Mouse (Mus musculus) liver, postnatal 0 days (tissue): ENCODE data around the gene Metap2. TPM values are rescaled to one million over a fixed set of nuclear protein-coding genes. Genes with fewer than 3 reads are reported as not detected.
A peak's percentile ranks its signal among the peaks of the same experiment; 100 is the strongest.

Experiments used
- ATAC-seq: fragments of 200-750 bp; cut with Nextera tagmentation; 2 replicates; pipeline ENCODE4 v1.8.0; 2017; ENCODE audit warnings: mild to moderate bottlenecking, moderate library complexity
- DNase-seq: peaks from one replicate; pipeline ENCODE4 v3.0.0-alpha.2; 2016
- H3K27ac ChIP-seq: fragments of 300-500 bp; sonication (generic); 2 replicates; pipeline ENCODE4 v1.5.1; 2014; ENCODE audit warnings: antibody characterized with exemption, moderate library complexity, mild to moderate bottlenecking, low read depth
- H3K27me3 ChIP-seq: fragments of 300-500 bp; sonication (generic); 2 replicates; pipeline ENCODE4 v1.6.1; 2014; ENCODE audit warnings: low read length, control low read depth, mixed read lengths; ENCODE audit not compliant: insufficient read depth
- H3K36me3 ChIP-seq: fragments of 300-500 bp; sonication (generic); replicated peaks from 2 replicates; pipeline ENCODE4 v1.6.1; 2014; ENCODE audit warnings: mild to moderate bottlenecking, control low read depth, low read length, moderate library complexity, mixed read lengths; ENCODE audit not compliant: insufficient read depth
- H3K4me1 ChIP-seq: fragments of 300-500 bp; sonication (generic); 2 replicates; pipeline ENCODE4 v1.6.1; 2014; ENCODE audit warnings: antibody characterized with exemption, mild to moderate bottlenecking, control low read depth; ENCODE audit not compliant: insufficient read depth
- H3K4me2 ChIP-seq: fragments of 300-500 bp; sonication (generic); 2 replicates; pipeline ENCODE4 v1.6.1; 2014; ENCODE audit warnings: low read depth, mild to moderate bottlenecking, low read length, moderate library complexity, mixed read lengths
- H3K4me3 ChIP-seq: fragments of 300-500 bp; sonication (generic); 2 replicates; pipeline ENCODE4 v1.5.1; 2014; ENCODE audit warnings: low read depth, low read length
- H3K9ac ChIP-seq: fragments of 300-500 bp; sonication (generic); replicated peaks from 2 replicates; pipeline ENCODE4 v1.6.1; 2014; ENCODE audit warnings: mild to moderate bottlenecking, moderate library complexity
- H3K9me3 ChIP-seq: fragments of 300-500 bp; sonication (generic); 2 replicates; pipeline ENCODE4 v1.6.1; 2016; ENCODE audit warnings: mild to moderate bottlenecking, control low read depth, low read length, mixed read lengths
- CTCF ChIP-seq: sonication (generic); IDR thresholded peaks from 2 replicates; pipeline ENCODE4 v1.5.1; 2016; ENCODE audit warnings: antibody characterized with exemption, low read depth
- EP300 ChIP-seq: IDR thresholded peaks from 2 replicates; pipeline ENCODE4 v1.6.1; 2016; ENCODE audit warnings: antibody characterized with exemption, low read depth, mild to moderate bottlenecking
- WGBS: fragments of 180-500 bp; shearing (Covaris S2); extraction: QIAGEN DNeasy Blood & Tissue Kit; methylation state at CpG from one replicate; pipeline ENCODE4 v1.1.7; 2014; ENCODE audit not compliant: insufficient replicate concordance; 5-methylcytosine and 5-hydroxymethylcytosine counted together
- polyA plus RNA-seq: library from polyadenylated mRNA; unstranded; fragments of >200 nt; fragmentation: Nextera tagmentation; extraction: Ambion mirVana; gene quantifications from 2 replicates; pipeline ENCODE4 v1.2.1, GENCODE M21; 2015

The Metap2 gene
- polyA plus RNA-seq, 1 experiment from 2014 or later = 150 TPM

GRCm38 (mm10) chr10:93881918-93882317 lies 15.0 kb downstream of the Metap2 start:
- H3K4me3 ChIP-seq = no peak overlapping the region
- no peak overlapping the region for H3K9ac ChIP-seq
- H3K9me3 ChIP-seq = no peaks in the 10 kb centered on the region
- no peak for DNase-seq
- peaks cover 17% of the 10 kb centered on the region for H3K4me1 ChIP-seq
- peaks cover 73% of the 10 kb centered on the region for H3K36me3 ChIP-seq
- TF ChIP-seq CTCF (no peak), EP300 (no peak)
- H3K4me2 ChIP-seq = peak overlapping the region; percentile 13; the same call in 1 of the 2 replicates
- no peak overlapping the region for H3K27ac ChIP-seq
- ATAC-seq = no peak
- no peaks in the 10 kb centered on the region for H3K27me3 ChIP-seq

- no peak overlapping the region for H3K4me2 ChIP-seq
- no peak overlapping the region for H3K9ac ChIP-seq
- WGBS = 89% methylated on average over 4 of the region's 4 CpGs
- peaks cover 12% of the 10 kb centered on the region for H3K4me1 ChIP-seq
- no peak overlapping the region for H3K27ac ChIP-seq
- ATAC-seq (no peak), DNase-seq (no peak)
- TF ChIP-seq EP300 (no peak), CTCF (no peak)
- peaks cover 68% of the 10 kb centered on the region for H3K36me3 ChIP-seq
- no peaks in the 10 kb centered on the region for H3K9me3 ChIP-seq
- no peaks in the 10 kb centered on the region for H3K27me3 ChIP-seq
- H3K4me3 ChIP-seq = no peak overlapping the region
Measured at GRCm38 (mm10) chr10:93878732-93879131, 18.2 kb downstream of the Metap2 start.

GRCm38 (mm10) chr10:93876772-93877171 lies 20.1 kb downstream of the Metap2 start:
- Histone ChIP-seq H3K27ac (no peak overlapping the region), H3K36me3 (peaks cover 76% of the 10 kb centered on the region), H3K4me2 (no peak overlapping the region), H3K4me1 (no peaks in the 10 kb centered on the region), H3K27me3 (no peaks in the 10 kb centered on the region), H3K9ac (no peak overlapping the region), H3K4me3 (no peak overlapping the region), H3K9me3 (no peaks in the 10 kb centered on the region)
- WGBS = 93% methylated on average over 1 of the region's 1 CpGs
- DNase-seq (no peak), ATAC-seq (no peak)
- no peak for TF ChIP-seq EP300
- no peak for TF ChIP-seq CTCF

DNA sequence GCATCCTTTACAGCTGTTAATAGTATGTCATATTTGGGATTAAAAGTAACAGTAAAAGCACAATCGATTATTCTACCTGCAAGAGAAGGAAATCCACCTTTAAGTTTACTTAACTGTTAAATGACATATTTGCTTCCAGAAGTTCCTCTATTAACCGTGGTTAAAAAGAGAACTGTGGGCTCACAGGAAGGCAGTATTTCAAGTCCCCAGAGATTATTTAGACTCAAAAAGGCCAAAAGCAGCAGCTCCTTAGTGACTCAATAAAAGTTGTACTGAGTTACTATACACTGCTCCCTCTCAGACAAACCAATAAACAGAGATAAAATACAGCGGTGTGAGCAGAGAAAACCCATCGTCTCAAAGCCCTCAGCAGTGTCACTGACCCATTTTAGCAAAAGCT lies 28.0 kb downstream of the Metap2 start:
- DNase-seq (no peak), ATAC-seq (no peak)
- Histone ChIP-seq H3K4me2 (no peak overlapping the region), H3K4me3 (no peak overlapping the region), H3K4me1 (no peaks in the 10 kb centered on the region), H3K27me3 (no peaks in the 10 kb centered on the region), H3K36me3 (peaks cover 90% of the 10 kb centered on the region), H3K27ac (no peak overlapping the region), H3K9ac (no peak overlapping the region), H3K9me3 (no peaks in the 10 kb centered on the region)
- TF ChIP-seq CTCF (no peak), EP300 (no peak)
- WGBS = 73% methylated on average over 4 of the region's 4 CpGs

DNA sequence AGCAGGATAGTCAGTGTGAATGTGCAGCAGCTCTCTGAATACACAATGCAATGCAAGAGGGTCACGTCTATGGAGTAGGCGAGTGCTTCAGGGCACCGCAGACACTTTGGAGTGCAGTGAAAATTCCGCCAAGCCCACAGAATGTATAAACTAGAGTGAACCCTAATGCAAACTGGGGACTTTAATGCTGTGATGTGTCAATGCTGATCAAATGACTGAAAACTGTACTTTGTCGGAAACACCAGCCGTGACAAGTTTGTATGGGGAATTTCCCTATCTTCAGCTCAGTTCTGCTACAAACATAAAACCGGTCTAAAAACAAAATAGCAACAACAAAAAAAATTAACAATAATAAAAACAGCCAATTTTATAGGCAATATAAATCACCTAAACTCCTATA lies 28.5 kb downstream of the Metap2 start:
- DNase-seq = no peak
- Histone ChIP-seq H3K27me3 (no peaks in the 10 kb centered on the region), H3K27ac (no peak overlapping the region), H3K4me2 (no peak overlapping the region), H3K4me1 (no peaks in the 10 kb centered on the region), H3K9ac (no peak overlapping the region), H3K9me3 (no peaks in the 10 kb centered on the region), H3K4me3 (no peak overlapping the region), H3K36me3 (peaks cover 89% of the 10 kb centered on the region)
- 94% methylated on average over 7 of the region's 7 CpGs for WGBS
- ATAC-seq = no peak
- TF ChIP-seq EP300 (no peak), CTCF (no peak)

DNA sequence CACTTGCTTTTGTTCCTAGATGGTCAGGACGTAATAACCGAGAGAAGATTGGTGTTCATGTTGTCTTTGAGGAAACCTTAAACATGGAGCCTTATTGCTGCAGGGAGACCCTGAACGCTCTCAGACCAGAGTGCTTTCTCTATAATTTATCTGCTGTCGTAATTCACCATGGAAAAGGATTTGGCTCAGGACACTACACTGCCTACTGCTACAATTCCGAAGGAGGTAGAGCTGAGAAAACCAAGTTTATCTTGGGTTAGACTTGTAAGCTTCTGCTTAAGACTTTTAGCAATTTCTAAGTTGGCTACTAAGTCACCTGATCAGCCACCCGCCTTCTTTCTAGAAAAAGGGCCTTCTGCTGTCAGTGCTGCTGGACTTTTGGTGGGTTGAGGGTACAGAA lies 40.8 kb downstream of the Metap2 start:
- Histone ChIP-seq H3K9ac (no peak overlapping the region), H3K27ac (no peak overlapping the region), H3K27me3 (no peaks in the 10 kb centered on the region), H3K9me3 (no peaks in the 10 kb centered on the region), H3K4me2 (no peak overlapping the region), H3K4me3 (no peak overlapping the region), H3K36me3 (peaks cover 25% of the 10 kb centered on the region), H3K4me1 (no peaks in the 10 kb centered on the region)
- no peak for ATAC-seq
- DNase-seq = no peak
- 90% methylated on average over 6 of the region's 6 CpGs for WGBS
- TF ChIP-seq CTCF = no peak
- TF ChIP-seq EP300 = no peak

GRCm38 (mm10) chr10:93855126-93855525 lies 41.8 kb downstream of the Metap2 start:
- no peaks in the 10 kb centered on the region for H3K4me1 ChIP-seq
- DNase-seq = no peak
- H3K9ac ChIP-seq = no peak overlapping the region
- no peak overlapping the region for H3K27ac ChIP-seq
- no peak overlapping the region for H3K4me2 ChIP-seq
- ATAC-seq = no peak
- 73% methylated on average over 9 of the region's 9 CpGs for WGBS
- no peaks in the 10 kb centered on the region for H3K27me3 ChIP-seq
- H3K4me3 ChIP-seq = no peak overlapping the region
- TF ChIP-seq CTCF (no peak), EP300 (no peak)
- H3K36me3 ChIP-seq = peaks cover 15% of the 10 kb centered on the region
- no peaks in the 10 kb centered on the region for H3K9me3 ChIP-seq
